Mouse (Mus musculus): Measurements from ENCODE around the gene Akap2.
A peak's percentile ranks its signal among the peaks of the same experiment; 100 is the strongest.

Gene Akap2

GRCm38 (mm10) chr4:57701576-57701975, 15.9 kb upstream of the Akap2 start:
- DNase-seq (ENCODE audit: low read depth, low spot score) = no peak

- no peak for DNase-seq (ENCODE audit: low read depth, low spot score)
These were observed 13.6 kb upstream of the Akap2 start for GRCm38 (mm10) chr4:57703574-57704470.

DNA sequence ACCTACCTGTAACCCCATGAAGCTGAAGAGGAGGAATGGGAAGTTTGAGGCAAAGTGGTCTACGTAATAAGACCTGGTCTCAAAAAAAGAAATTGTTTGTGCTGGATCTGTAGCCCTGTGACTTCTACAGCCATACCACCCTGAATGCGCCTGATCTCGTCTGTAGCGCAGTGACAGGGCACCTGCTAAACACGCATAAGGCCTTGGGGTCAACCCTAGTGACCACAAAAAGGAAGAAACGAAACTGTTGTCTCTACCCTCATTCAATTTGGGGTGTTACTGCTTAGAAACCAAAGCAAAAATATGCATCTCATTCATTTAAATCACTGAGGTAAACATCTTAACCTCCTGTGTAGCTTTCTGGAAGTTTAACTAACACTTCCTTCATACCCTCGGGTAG, 12.9 kb upstream of the Akap2 start:
- DNase-seq (ENCODE audit: low read depth, low spot score) = no peak

GRCm38 (mm10) chr4:57715849-57716248, 1.6 kb upstream of the Akap2 start:
- no peak for DNase-seq (ENCODE audit: low read depth, low spot score)

- DNase-seq (ENCODE audit: low read depth, low spot score) = no peak
These were observed 722 bp upstream of the Akap2 start for GRCm38 (mm10) chr4:57716735-57717134.

- peak; percentile 56 for DNase-seq (ENCODE audit: low read depth, low spot score)
These were observed 1.9 kb downstream of the Akap2 start for GRCm38 (mm10) chr4:57719370-57719769.

DNA sequence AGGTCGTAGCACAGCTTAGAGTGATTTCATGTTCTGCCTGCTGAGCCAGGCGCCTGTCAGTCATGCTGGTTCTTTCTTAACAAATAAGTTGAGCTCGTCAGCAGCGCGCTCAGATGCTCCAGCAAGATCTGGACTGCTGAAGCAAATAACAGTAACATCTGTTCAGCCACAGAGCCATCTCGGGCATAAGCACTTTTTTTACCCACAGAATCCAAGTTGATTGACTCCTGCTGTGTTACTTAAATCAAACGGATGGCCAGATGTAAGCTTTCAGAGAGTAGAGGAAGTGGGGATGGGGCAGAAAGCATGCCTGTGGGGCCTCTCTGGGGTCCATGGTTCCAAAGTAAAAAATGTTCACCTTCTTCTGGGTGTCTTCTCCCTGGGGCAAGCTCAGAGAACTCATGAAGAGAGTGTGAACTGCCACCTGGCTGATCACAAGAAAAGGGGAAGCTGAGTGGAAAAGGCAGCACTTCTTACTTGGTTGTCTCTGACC, 3.5 kb downstream of the Akap2 start:
- peak; percentile 40 for DNase-seq (ENCODE audit: low read depth, low spot score)

GRCm38 (mm10) chr4:57722296-57722695, 4.8 kb downstream of the Akap2 start:
- DNase-seq (ENCODE audit: low read depth, low spot score) = no peak

DNA sequence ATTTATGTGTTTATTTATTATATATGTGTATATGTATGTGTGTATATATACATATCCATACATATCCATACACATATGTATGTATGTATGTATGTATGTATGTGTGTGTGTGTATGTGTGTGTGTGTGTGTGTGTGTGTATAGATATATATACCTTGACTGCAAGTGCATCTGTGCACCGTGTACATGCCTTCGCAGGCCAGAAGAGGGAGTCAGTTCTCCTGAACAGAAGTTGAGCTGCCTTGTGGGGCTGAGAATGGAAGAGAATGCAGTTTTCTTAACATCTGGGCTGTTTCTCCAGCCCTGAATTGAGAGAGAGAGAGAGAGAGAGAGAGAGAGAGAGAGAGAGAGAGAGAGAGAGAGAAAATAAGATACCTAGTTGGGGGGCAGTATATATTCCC, 6.2 kb downstream of the Akap2 start:
- peak; percentile 65 for DNase-seq (ENCODE audit: low read depth, low spot score)

DNA sequence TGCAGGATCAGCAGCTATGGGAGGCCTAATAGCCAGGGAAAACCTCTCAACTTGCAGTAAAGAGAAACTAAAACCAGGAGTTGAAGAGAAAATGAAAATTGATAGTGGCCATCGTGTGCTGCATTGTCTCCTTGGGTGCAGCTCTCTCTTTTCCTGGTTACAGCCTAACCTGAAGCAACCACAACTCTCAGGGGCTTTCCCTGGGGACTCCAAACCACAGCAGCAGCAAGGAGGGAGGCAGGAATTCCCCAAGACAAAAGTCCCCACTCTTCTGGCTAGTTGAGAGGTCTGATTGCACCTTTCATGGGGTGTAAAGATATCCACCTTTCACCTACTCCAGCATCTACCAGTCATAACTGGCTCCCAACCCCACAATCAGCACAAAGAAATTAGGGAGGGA, 8.1 kb downstream of the Akap2 start:
- no peak for DNase-seq (ENCODE audit: low read depth, low spot score)

GRCm38 (mm10) chr4:57728611-57729183, 11.2 kb downstream of the Akap2 start:
- DNase-seq (ENCODE audit: low read depth, low spot score) = no peak

- no peak for DNase-seq (ENCODE audit: low read depth, low spot score)
These were observed 12.6 kb downstream of the Akap2 start for GRCm38 (mm10) chr4:57730047-57730446.

- no peak for DNase-seq (ENCODE audit: low read depth, low spot score)
These were observed 13.5 kb downstream of the Akap2 start for GRCm38 (mm10) chr4:57730801-57731598.

GRCm38 (mm10) chr4:57732351-57732750, 14.9 kb downstream of the Akap2 start:
- no peak for DNase-seq (ENCODE audit: low read depth, low spot score)

DNA sequence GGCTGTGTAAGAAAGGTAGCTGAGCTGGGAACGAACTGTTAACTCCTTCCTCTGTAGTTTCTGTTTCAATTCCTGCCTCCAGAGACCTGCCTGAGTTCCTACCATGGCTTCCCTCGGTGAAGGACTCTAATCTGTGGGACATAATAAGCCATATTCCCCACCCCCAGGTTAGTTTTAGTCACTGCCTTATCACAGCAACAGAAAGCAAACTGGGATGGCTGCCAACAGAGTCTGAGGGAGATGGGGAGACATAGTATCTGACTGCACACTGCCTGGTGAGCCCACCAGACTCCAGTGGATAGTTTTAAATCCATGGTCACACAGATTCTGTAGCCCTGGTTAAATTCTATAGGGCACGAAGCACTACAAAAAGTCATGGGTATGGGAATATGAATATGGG, 16.0 kb downstream of the Akap2 start:
- DNase-seq (ENCODE audit: low read depth, low spot score) = no peak

GRCm38 (mm10) chr4:57735426-57735825, 18.0 kb downstream of the Akap2 start:
- no peak for DNase-seq (ENCODE audit: low read depth, low spot score)

- DNase-seq (ENCODE audit: low read depth, low spot score) = no peak
These were observed 21.5 kb downstream of the Akap2 start for GRCm38 (mm10) chr4:57738856-57739552.

- no peak for DNase-seq (ENCODE audit: low read depth, low spot score)
These were observed 26.0 kb downstream of the Akap2 start for GRCm38 (mm10) chr4:57743325-57743929.

- no peak for DNase-seq (ENCODE audit: low read depth, low spot score)
These were observed 33.2 kb downstream of the Akap2 start for GRCm38 (mm10) chr4:57750651-57751050.

- no peak for DNase-seq (ENCODE audit: low read depth, low spot score)
These were observed 33.6 kb downstream of the Akap2 start for GRCm38 (mm10) chr4:57751054-57751453.

DNA sequence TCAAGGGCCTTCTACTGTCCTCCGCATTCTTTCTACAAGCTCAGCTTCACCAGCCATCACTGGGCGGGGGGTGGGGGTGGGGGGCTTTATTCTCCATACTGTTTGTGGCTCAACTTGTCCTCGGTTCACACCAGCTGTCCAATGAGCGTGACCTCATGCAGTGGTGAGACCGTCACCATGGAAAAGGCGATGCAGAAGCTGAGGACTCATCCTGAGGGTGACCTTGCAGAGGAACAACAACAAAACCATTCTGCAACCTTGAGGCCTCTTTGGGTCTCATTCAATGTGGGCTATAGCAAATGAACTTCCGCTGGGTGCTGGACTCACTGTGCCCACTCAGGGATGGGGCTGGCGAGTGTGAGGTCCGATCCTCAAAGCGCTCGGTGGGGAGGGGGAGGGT, 34.1 kb downstream of the Akap2 start:
- DNase-seq (ENCODE audit: low read depth, low spot score) = no peak
